Mouse (Mus musculus) thymus, adult 2 months (tissue): ENCODE data around the gene Gm21962.

ENCODE experiments used
- CTCF ChIP-seq: fragments of 200-500 bp; IDR thresholded peaks from 2 replicates; pipeline ENCODE4 v1.5.1; 2012; ENCODE audit warnings: mild to moderate bottlenecking, control low read depth, low read length, moderate library complexity, borderline replicate concordance; ENCODE audit not compliant: control insufficient read depth, poor library complexity, insufficient read depth; ENCODE audit errors: extremely low read depth
- POLR2A ChIP-seq: fragments of 200-500 bp; IDR thresholded peaks from 2 replicates; pipeline ENCODE4 v1.6.1; 2012; ENCODE audit warnings: mild to moderate bottlenecking, low read length, control low read depth, moderate library complexity; ENCODE audit not compliant: control insufficient read depth, poor library complexity, insufficient read depth; ENCODE audit errors: extremely low read depth

DNA sequence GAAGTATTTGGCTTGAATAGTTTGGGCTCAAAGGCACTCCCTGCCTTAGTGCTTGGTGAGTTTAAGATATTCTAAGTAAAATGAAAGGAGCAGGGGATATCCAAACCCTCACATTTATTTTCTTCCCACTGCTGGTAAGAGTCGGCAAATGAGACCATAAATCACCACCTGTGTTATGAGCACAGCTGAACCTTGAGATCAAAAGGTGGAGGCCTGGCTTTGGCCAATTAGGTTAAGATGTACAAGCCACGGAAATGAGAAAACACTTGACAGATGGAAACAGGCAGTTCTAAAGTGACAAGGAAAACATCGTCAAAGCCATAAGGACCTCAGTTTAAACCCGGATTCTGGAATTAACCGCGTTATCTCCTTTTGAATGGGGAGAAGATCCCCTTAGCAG, 26.4 kb upstream of the Gm21962 start:
- no peak for TF ChIP-seq CTCF
- no peak for TF ChIP-seq POLR2A
